Mouse (Mus musculus) ES-Bruce4 (cell line): ENCODE results near the gene Ptov1.

ENCODE experiments used
- CTCF ChIP-seq: IDR thresholded peaks from one replicate; pipeline ENCODE4 v1.8.1; 2011; ENCODE audit warnings: low read depth, low read length
- POLR2A ChIP-seq: IDR thresholded peaks from one replicate; pipeline ENCODE4 v1.8.1; 2011; ENCODE audit warnings: low read length; ENCODE audit not compliant: insufficient read depth

GRCm38 (mm10) chr7:44820525-44820924 is 49.1 kb downstream of the Ptov1 start:
- TF ChIP-seq CTCF, result no peak
- TF ChIP-seq POLR2A, result no peak
